Mouse (Mus musculus): ENCODE data around the gene Kat2a. TPM values are rescaled to one million over a fixed set of nuclear protein-coding genes. Genes with fewer than 3 reads are reported as not detected.

Kat2a gene
- total RNA-seq, 2 experiments from 2014 or later: 32.0 to 43.8 TPM

GRCm38 (mm10) chr11:100736746-100737080 is 24.4 kb upstream of the Kat2a start:
- DNase-seq (ENCODE audit: low spot score in 2 of 2): no peak

- DNase-seq (ENCODE audit: low spot score in 2 of 2): no peak
Measured at GRCm38 (mm10) chr11:100735954-100736745, 23.9 kb upstream of the Kat2a start.

- no peak for DNase-seq (ENCODE audit: low spot score in 2 of 2)
Measured at GRCm38 (mm10) chr11:100735134-100735865, 23.0 kb upstream of the Kat2a start.

GRCm38 (mm10) chr11:100730477-100731205 is 18.4 kb upstream of the Kat2a start:
- no peak for DNase-seq (ENCODE audit: low spot score in 2 of 2)

- DNase-seq (ENCODE audit: low spot score in 2 of 2): no peak
Measured at GRCm38 (mm10) chr11:100729976-100730375, 17.7 kb upstream of the Kat2a start.

- DNase-seq (ENCODE audit: low spot score in 2 of 2): no peak
Measured at GRCm38 (mm10) chr11:100728601-100729000, 16.3 kb upstream of the Kat2a start.

- DNase-seq (ENCODE audit: low spot score in 2 of 2): no peak
Measured at GRCm38 (mm10) chr11:100727201-100727600, 14.9 kb upstream of the Kat2a start.

- no peak for DNase-seq (ENCODE audit: low spot score in 2 of 2)
Measured at GRCm38 (mm10) chr11:100724919-100725512, 12.8 kb upstream of the Kat2a start.

- DNase-seq (ENCODE audit: low spot score in 2 of 2): no peak
Measured at GRCm38 (mm10) chr11:100722493-100723028, 10.3 kb upstream of the Kat2a start.

GRCm38 (mm10) chr11:100721776-100722492 is 9.7 kb upstream of the Kat2a start:
- no peak for DNase-seq (ENCODE audit: low spot score in 2 of 2)

GRCm38 (mm10) chr11:100721254-100721653 is 9.0 kb upstream of the Kat2a start:
- no peak for DNase-seq (ENCODE audit: low spot score in 2 of 2)

GRCm38 (mm10) chr11:100720345-100720744 is 8.1 kb upstream of the Kat2a start:
- no peak for DNase-seq (ENCODE audit: low spot score in 2 of 2)

- DNase-seq (ENCODE audit: low spot score in 2 of 2): no peak
Measured at GRCm38 (mm10) chr11:100719893-100720292, 7.6 kb upstream of the Kat2a start.

- no peak for DNase-seq (ENCODE audit: low spot score in 2 of 2)
Measured at GRCm38 (mm10) chr11:100719312-100719711, 7.0 kb upstream of the Kat2a start.

GRCm38 (mm10) chr11:100718866-100719265 is 6.6 kb upstream of the Kat2a start:
- DNase-seq (ENCODE audit: low spot score in 2 of 2): no peak

- DNase-seq (ENCODE audit: low spot score in 2 of 2): no peak
Measured at GRCm38 (mm10) chr11:100718462-100718861, 6.2 kb upstream of the Kat2a start.

GRCm38 (mm10) chr11:100716649-100717048 is 4.4 kb upstream of the Kat2a start:
- DNase-seq (ENCODE audit: low spot score in 2 of 2): no peak

- DNase-seq (ENCODE audit: low spot score in 2 of 2): no peak
Measured at GRCm38 (mm10) chr11:100714948-100715347, 2.7 kb upstream of the Kat2a start.

GRCm38 (mm10) chr11:100714534-100714915 is 2.3 kb upstream of the Kat2a start:
- peak; percentile 76 to 86 for DNase-seq (ENCODE audit: low spot score in 2 of 2)

GRCm38 (mm10) chr11:100713735-100714533 is 1.7 kb upstream of the Kat2a start, which contains the start of gene Hspb9:
TSS of gene Hspb9 (plus strand) at chr11:100713850.
- peak; percentile 68 to 71 for DNase-seq (ENCODE audit: low spot score in 2 of 2)
